Mouse (Mus musculus): ENCODE measurements at regions not wholly inside any gene's neighbourhood (a gene's known extent, or its start where the extent isn't known, plus 50 kb on each side); places are given as distances from the start of the nearest gene placed in this dataset.

DNA sequence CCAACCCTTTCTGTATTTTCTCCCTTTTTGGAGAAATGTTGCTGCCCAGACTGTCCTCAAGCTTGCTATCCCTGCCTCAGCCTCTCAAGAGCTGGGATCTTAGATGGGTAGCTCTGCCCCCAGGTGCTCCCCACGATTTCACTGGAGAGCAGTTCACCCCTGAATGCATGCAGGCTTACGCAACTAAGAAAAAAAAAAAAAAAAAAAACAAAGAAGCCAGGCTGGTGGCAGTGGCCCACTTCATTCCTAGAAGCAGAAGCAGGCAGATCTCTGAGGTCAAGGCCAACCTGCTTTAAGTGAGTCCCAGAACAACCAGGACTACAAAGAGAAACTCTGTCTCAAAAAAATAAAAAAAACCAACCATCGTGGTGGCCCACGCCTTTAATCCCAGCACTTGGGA lies 51.2 kb upstream of the Fbxo11 start:
- intact Hi-C loops (cut with DNase I), result no loop called here

DNA sequence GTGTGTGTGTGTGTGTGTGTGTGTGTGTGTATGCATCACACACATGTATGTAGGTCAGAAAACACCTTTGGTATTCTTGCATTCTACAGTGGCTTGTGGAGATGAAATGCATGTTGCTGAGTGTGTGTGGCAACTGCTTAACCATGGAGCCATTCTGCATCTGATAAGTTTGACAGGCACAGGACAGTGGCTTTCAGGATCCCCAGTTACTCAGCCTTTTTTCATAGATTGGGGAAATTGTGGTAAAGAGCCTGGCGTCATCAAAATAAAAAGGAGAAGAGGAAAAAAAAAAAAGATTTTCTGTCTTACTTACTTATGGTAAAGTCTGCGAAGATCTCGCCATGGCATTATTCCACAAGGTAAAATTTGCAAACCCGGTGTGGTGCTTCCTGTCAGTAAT lies 53.6 kb upstream of the Fbxo11 start:
- intact Hi-C loops (cut with DNase I), result no loop called here

GRCm38 (mm10) chr17:88123711-88124110 lies 58.6 kb upstream of the Fbxo11 start:
- intact Hi-C loops (cut with DNase I), result no loop called here

DNA sequence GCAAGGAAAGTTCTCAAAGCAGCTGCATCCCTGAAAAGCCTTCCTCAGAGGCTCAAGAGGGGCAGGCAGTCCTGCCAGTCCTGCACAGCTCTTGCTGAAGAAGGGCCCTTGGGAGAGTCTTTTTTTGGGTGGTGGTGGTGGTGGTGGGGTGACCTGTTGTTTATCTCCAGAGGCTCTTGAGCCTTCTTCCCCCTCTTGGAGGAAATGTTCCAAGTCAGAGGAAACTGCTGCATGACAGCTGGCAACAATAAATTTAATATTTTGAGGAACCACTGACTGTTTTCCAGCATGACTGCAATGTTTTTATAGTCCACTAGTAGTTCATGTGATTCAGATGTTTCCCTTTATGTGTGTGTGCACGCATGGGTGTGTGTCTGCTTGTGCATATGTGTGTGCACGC lies 62.0 kb upstream of the Fbxo11 start:
- intact Hi-C loops (cut with DNase I), result no loop called here

DNA sequence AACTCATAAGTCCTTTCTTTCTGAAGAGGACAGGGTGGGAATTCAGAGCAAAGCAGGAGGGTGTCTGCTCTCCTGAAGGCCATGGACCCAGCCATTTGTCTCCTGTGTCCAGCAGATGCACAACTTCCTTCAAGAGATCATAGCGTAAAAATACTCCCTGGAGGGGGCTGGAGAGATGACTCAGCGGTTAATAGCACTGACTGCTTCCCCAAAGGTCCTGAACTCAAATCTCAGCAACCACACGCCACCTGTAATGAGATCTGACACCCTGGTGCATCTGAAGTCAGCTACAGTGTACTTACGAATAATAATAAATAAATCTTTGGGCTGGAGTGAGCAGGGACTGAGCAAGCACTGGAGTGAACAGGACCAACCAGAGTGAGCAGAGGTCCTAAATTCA lies 66.2 kb upstream of the Fbxo11 start:
- intact Hi-C loops (cut with DNase I), result loop anchor here (5.0 kb wide), 1 partner anchor 64 kb away; the partner anchor contains the start of gene Fbxo11

GRCm38 (mm10) chr17:88131980-88132379 lies 66.9 kb upstream of the Fbxo11 start:
- intact Hi-C loops (cut with DNase I), result loop anchor here (5.0 kb wide), 1 partner anchor 65 kb away; the partner anchor contains the start of gene Fbxo11

DNA sequence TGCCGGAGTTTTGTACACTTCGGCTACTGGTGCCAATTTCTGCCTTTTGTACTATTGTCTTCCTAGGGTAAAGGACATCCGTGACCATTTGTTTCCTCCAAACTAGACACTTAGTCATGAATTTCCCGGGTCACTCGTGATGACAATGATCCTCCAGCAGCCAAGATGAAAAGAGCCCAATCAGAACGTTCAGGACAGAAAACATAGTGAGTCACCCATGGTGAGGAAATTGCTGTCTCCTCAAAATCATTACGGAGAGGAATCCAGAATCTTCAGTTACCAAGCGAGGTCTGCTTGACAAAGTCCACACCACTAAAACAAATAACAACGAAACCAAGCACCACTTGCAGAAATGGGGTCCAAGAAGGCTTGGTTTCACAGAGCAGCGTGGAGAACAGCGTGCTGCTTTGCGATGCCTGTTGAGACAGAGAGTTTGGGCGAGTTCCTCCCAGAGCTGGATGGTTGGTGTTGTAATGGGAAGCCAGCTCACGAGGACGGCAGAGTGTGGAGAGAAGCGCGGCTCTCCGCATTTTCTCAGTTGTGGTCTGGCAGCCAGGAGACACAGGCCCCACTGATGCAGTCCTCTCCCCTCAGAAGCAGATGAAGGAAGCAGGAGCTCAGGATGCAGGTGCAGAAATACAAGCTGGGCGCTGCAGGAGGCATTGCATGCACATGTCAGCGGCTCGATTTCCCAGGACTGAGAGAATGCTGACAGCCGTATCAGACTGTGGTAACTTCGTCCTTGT lies 67.7 kb upstream of the Fbxo11 start:
- intact Hi-C loops (cut with DNase I), result loop anchor here (5.0 kb wide), 1 partner anchor 65 kb away; the partner anchor contains the start of gene Fbxo11

GRCm38 (mm10) chr17:88134546-88134945 lies 69.5 kb upstream of the Fbxo11 start:
- intact Hi-C loops (cut with DNase I), result loop anchor here (5.0 kb wide), 1 partner anchor 67 kb away; the partner anchor contains the start of gene Fbxo11

GRCm38 (mm10) chr17:88141538-88141937 lies 76.4 kb upstream of the Fbxo11 start:
- intact Hi-C loops (cut with DNase I), result no loop called here

DNA sequence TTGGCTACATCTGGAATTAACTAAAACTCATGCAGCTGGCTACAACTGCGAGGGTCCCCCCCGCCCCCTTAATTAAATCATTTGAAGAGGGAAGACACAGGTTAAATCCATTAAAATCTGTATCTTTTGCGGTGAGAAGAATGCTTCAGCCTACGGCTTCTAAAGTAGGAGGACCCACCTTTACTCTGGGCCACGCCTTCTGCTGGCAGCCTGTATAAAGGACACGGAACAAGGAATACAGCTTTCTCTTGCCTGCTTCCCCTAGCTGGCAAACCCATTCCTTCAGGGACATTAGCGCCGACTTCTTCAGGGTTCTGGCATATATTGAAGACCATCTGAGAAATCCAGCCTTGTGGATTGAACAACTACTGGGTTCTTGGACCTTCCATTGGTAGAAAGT lies 76.9 kb upstream of the Fbxo11 start:
- intact Hi-C loops (cut with DNase I), result no loop called here

DNA sequence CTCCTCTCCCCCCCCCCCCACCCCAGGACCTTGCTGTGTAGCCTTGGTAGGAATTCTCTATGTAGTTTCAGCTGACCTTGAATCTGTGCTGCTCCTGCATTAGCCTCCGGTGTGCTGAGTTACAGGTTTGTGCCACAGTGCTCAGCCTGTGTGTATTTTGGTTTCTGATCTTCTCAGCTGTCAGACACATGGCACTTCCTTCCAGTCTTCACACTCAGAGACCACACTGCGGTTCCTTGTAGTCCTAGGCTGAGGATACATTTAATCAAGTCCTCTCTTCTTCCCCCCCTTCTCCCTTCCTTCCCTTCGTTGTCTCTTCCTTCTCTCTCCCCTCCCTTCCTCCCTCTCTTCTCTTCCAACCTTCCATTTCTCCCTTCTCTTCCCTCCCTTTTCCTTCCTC lies 77.7 kb upstream of the Fbxo11 start:
- intact Hi-C loops (cut with DNase I), result no loop called here

DNA sequence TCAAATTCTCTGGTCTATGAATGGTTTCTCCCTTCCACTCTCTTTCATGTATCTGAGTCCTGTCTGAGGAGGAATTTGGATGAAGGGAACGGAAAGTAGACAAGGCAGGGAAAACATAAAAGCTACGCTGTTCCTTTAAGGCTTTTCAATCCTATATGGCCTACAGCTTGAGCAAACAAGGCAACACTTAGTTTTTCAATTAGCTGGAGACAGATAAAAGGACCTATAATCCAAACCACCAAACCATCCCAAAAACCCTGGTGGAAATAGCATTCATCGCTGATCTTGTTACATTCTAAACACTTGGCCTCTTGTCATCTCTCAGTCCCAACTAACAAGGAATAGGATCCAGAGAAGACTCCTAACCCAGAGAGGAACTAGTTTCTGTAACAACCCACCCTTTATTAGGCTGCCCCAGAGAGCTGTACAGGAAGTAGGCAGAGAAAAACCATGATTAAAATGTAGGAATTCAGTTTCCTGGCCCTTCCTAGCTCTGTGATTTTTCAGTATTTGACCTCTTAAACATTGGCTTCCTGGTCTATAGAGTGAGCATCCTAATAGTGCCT lies 78.4 kb upstream of the Fbxo11 start:
- intact Hi-C loops (cut with DNase I), result no loop called here

- intact Hi-C loops (cut with DNase I), result no loop called here
Measured at GRCm38 (mm10) chr17:88158550-88158949, 93.5 kb upstream of the Fbxo11 start.

DNA sequence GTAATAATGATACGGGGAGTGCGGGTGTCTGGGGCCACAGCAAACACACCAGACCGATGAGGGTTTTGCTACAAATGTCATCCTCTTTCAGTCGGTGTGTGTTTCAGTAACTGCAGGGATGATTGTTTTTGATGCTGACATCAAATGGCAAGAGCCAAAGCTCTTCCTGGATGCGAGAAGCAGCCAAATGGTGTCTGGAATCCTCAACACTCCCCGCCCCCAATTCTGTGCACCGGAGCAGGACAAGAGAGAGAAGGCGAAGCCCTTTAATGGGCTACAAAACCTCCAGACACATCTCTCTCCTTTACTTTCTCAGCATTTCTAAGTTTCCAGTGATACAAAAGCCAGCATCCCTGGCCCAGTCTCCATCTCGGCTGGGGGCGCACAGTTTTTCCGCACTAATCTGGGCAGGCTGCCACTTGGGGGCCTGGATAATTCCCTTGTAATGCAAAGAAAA lies 94.1 kb upstream of the Fbxo11 start:
- intact Hi-C loops (cut with DNase I), result no loop called here

- intact Hi-C loops (cut with DNase I), result no loop called here
Measured at GRCm38 (mm10) chr17:88159851-88160676, 95.0 kb upstream of the Fbxo11 start.

DNA sequence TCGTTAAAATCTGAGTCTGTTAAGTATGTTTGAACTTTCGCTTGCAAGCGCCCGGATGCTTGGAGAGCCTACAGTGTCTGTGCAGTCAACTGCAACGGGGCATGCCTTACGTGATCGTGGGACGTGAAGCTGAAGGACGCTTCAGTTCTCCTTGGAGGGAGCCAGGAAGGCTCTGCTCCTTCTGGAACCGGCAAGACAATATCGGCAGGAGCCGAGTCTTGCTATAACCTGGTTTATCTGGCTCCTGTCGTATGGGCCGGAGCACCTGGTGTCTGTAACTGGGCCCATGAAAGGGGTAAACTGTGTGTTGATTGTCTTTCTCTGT lies 95.5 kb upstream of the Fbxo11 start:
- intact Hi-C loops (cut with DNase I), result no loop called here

DNA sequence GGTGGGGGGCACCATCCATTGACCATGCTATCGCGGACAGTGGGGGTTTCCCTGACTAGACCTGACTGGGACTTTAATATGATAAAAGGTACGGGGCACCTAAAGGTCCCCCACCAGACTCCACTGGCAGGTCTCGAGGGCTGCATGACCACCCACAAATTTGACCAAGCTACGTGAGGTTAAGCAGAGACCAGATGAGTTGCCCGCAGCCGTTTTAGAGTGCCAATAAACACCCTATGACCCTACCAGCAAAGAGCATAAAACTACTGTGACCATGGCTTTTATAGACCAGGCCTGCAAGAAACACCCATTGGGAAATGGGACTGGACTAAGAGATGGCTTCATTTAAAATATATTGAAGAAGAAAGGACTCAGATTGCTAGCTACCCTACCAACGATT lies 96.7 kb upstream of the Fbxo11 start:
- intact Hi-C loops (cut with DNase I), result no loop called here

DNA sequence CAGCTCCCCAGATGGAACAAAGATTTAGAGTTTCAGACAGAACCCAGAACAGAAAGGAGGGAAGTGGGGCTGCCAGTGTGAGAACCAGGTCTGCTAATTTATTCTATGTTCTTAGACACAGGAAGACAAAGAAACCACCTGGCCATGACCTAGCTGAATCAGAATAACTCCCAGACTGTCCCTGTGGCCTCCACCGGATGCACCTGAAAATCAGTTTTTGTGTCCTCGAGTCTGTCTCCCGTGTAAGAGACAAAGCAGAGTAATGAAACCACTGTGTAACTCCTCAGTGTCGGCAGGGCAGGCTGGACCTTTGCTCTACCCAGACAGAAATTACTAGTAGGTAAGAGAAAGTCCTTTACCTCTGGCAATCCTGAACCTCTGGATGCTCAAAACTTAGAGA lies 99.7 kb upstream of the Fbxo11 start:
- intact Hi-C loops (cut with DNase I), result no loop called here

DNA sequence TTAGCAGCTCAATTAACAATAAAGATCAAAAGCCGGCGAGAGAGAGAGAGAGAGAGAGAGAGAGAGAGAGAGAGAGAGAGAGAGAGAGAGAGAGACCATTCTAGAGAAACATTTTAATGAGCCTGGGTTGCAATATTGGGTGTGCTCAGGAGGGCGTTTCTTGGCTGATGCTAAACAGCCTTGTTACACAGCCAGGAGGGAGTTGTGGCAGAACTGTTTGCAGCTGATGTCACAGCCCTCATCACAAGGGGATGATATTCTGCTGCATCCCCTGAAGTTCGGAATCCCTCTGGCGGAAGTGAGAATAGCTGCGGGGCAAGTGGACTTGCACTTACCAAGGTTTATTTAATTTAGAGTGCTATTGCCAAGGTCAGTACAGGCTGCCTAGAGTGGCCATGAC lies 100.7 kb upstream of the Fbxo11 start:
- intact Hi-C loops (cut with DNase I), result no loop called here

DNA sequence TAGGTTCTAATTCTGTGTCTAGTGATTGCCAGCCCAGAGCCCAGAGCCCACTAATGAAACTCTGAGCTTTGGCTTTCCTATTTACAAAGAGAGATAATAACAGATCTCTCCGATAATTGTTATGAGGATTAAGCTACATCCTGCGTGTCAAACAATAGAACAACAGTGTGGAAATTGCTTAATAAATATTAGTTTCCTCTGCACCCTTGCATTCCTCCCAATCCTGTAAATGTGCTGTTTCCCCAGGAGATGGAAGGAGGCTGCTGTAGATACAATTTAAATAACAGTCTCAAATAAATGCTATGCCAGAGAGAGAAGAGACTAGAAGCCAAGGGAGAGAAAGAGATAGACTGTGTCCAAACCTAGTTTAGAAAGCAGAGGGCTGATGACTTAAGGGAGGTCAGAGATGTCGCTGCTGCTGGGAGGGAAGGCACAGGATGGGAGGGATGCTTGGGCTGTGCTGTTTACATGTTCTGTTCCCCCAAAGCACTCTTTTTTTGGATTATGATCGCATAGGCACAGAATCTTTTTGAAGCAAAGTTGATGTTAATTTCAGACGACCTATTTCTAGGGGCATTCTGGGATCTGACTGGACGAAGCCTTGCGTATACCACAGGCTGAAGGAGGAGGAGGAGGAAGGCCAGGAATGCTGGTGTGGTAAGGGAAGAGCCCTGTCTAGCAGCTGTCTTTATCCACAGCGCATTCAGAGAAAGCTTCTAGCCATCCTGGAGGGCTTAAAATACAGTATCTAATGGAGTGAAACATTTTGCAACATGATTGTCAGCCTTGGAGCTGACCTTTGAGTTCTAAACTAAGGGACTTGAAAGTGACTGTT lies 103.4 kb upstream of the Fbxo11 start:
- intact Hi-C loops (cut with DNase I), result no loop called here

GRCm38 (mm10) chr17:88171606-88172005 lies 106.5 kb upstream of the Fbxo11 start:
- intact Hi-C loops (cut with DNase I), result no loop called here

All from adrenal gland (tissue).